Mouse (Mus musculus) forebrain, embryonic 14.5 days (tissue): Measurements from ENCODE around the gene Rpl32. TPM values are rescaled to one million over a fixed set of nuclear protein-coding genes. Genes with fewer than 3 reads are reported as not detected.
A peak's percentile ranks its signal among the peaks of the same experiment; 100 is the strongest.
"Not testable (repeated sequence)": the region's sequence is repeated elsewhere in the genome, so short reads cannot be mapped to it uniquely, and the experiment has no call there.

Source experiments
- ATAC-seq: fragments of 200-750 bp; cut with Nextera tagmentation; 2 replicates; pipeline ENCODE4 v1.8.0; 2017; ENCODE audit warnings: mild to moderate bottlenecking, moderate library complexity
- DNase-seq: peaks from one replicate; pipeline ENCODE4 v3.0.0-alpha.2; 2015; ENCODE audit warnings: low spot score
- H3K27ac ChIP-seq: fragments of 300-500 bp; sonication (generic); 2 replicates; pipeline ENCODE4 v1.5.1; 2014; ENCODE audit warnings: low read depth, mild to moderate bottlenecking, control low read depth, low read length, moderate library complexity
- H3K27me3 ChIP-seq: fragments of 300-500 bp; sonication (generic); replicated peaks from 2 replicates; pipeline ENCODE4 v1.6.1; 2014; ENCODE audit warnings: low read length, control low read depth, mixed read lengths; ENCODE audit not compliant: control insufficient read depth, insufficient read depth
- H3K36me3 ChIP-seq: fragments of 300-500 bp; sonication (generic); 2 replicates; pipeline ENCODE4 v1.6.1; 2014; ENCODE audit warnings: low read length, control low read depth; ENCODE audit not compliant: control insufficient read depth, insufficient read depth
- H3K4me1 ChIP-seq: fragments of 300-500 bp; sonication (generic); 2 replicates; pipeline ENCODE4 v1.6.1; 2014; ENCODE audit warnings: antibody characterized with exemption, low read length, control low read depth; ENCODE audit not compliant: control insufficient read depth, insufficient read depth
- H3K4me2 ChIP-seq: fragments of 300-500 bp; sonication (generic); 2 replicates; pipeline ENCODE4 v1.6.1; 2014; ENCODE audit warnings: mild to moderate bottlenecking, control low read depth, low read length
- H3K4me3 ChIP-seq: fragments of 300-500 bp; sonication (generic); 2 replicates; pipeline ENCODE4 v1.5.1; 2014; ENCODE audit warnings: low read depth, low read length, control low read depth
- H3K9ac ChIP-seq: fragments of 300-500 bp; sonication (generic); 2 replicates; pipeline ENCODE4 v1.6.1; 2014; ENCODE audit warnings: mild to moderate bottlenecking, low read length, control low read depth, moderate library complexity
- H3K9me3 ChIP-seq: fragments of 300-500 bp; sonication (generic); replicated peaks from 2 replicates; pipeline ENCODE4 v1.6.1; 2016; ENCODE audit warnings: low read length, control low read depth, mixed read lengths; ENCODE audit not compliant: control insufficient read depth
- WGBS: fragments of 180-500 bp; shearing (Covaris S2); extraction: QIAGEN DNeasy Blood & Tissue Kit; methylation state at CpG from one replicate; pipeline ENCODE4 v1.1.7; 2014; 5-methylcytosine and 5-hydroxymethylcytosine counted together
- polyA plus RNA-seq: library from polyadenylated mRNA; unstranded; fragments of >200 nt; fragmentation: Nextera tagmentation; extraction: Ambion mirVana; gene quantifications from 2 replicates; pipeline ENCODE4 v1.2.1, GENCODE M21; 2014

The Rpl32 gene
- polyA plus RNA-seq, 1 experiment from 2014 or later, result 1,743 TPM

DNA sequence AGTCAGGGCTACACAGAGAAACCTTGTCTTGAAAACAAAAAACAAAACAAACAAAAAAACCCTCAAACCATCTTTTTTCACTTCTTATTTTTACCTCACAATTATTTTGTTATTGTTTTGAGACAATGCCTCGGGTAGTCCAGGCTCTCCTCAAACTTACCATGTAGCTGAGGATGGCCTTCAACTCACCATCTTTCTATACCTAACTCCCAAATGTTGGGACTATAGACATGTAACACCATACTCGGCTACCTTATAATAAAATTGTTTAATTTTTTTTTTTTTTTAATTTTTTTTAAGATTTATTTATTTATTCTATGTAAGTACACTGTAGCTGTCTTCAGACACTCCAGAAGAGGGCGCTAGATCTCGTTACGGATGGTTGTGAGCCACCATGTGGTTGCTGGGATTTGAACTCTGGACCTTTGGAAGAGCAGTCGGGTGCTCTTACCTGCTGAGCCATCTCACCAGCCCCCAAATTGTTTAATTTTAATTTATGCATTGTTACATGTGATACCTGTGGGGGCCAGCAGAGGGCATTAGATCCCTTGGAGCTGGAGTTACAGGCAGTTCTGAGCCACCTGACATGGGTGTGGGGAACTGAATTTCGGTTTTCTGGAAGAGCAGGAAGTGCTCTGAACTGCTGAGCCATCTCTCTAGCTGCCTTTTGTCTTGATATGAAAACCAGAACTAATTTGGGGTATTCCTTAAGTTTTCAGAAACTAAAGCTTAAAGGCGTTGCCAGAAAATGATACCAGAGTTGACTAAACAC is 38.3 kb upstream of the Rpl32 start:
- H3K4me3 ChIP-seq, result no peak overlapping the region
- DNase-seq, result peak; percentile 51
- peaks cover 54% of the 10 kb centered on the region for H3K36me3 ChIP-seq
- ATAC-seq, result no peak
- 0 out of 2 replicates have a peak, but pooled peaks cover under 1% of the 10 kb centered on the region for H3K4me1 ChIP-seq
- H3K27ac ChIP-seq, result no peak overlapping the region
- no peak overlapping the region for H3K4me2 ChIP-seq
- 52% methylated on average over 6 of the region's 8 CpGs for WGBS
- H3K9ac ChIP-seq, result no peak overlapping the region
- no peaks in the 10 kb centered on the region for H3K9me3 ChIP-seq
- no peaks in the 10 kb centered on the region for H3K27me3 ChIP-seq

DNA sequence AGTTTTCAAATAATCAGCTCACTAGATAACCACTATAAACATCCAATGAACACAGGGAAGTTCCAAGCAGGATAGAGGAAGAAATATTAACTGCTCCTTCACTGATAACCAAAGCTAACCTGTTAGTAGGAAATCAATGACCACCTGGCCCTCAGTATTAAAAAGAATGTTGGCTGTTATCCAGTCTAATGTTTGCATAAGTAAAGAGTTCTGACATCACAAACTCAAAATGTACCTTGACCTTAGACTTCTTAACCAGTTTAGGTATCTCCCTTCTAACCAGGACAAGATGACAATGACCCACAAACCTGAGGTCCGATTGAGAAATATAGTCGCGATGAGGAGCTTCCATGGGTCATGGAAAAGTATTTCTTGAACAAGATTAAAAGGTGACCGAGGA is 36.5 kb upstream of the Rpl32 start:
- H3K4me1 ChIP-seq, result no peaks in the 10 kb centered on the region
- no peak overlapping the region for H3K9ac ChIP-seq
- H3K4me2 ChIP-seq, result no peak overlapping the region
- WGBS, result 96% methylated on average over 4 of the region's 4 CpGs
- ATAC-seq, result no peak
- H3K27ac ChIP-seq, result no peak overlapping the region
- no peaks in the 10 kb centered on the region for H3K27me3 ChIP-seq
- H3K4me3 ChIP-seq, result no peak overlapping the region
- DNase-seq, result no peak
- peaks cover 51% of the 10 kb centered on the region for H3K36me3 ChIP-seq
- no peaks in the 10 kb centered on the region for H3K9me3 ChIP-seq

DNA sequence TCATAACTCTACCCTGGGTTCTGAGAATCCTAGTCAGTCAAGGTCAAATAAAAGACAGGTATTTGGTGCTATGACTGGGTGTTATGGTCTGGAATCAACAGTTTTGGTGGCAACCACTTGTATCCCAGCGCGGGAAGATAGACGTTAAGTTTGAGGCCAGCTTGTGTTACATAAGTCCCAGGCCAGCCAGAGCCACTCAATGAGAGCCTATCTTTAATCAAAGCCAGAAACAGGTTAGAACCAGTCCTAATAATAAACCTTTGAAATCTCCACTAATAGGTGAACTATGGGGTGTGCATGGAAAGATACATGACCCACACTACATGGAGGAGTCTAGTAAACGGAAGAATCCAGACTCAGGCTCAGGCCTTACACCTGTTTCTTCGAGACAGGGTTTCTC is 30.2 kb upstream of the Rpl32 start:
- Histone ChIP-seq H3K9ac (no peak overlapping the region; the same call in 1 of the 2 replicates), H3K27ac (no peak overlapping the region)

DNA sequence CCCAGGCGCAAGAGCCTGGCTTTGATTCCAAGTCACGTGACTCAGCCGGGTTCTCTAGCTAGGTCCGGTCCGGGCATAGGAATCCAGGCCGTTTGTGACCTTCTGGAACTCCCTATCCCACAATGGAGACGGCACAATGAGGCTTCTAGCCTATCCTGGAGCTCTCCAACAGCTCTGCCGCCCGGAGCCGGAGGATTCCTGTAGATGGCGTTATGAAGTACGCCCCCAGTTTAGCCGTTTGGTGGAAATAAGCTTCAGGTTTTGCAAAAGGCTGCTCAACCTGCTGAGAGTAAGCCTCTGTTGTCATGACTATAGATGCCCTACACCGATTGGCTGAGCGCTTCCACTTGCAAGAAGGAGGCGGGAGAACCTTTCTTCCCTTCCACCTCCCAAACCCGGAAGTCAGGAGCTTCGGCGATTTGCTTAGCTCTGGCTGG is 29.6 kb upstream of the Rpl32 start, which contains the start of gene Efcab12:
TSS of gene Efcab12 (minus strand) at position 252 of the 437 bp plus-strand sequence.
- ATAC-seq (peak; percentile 98), DNase-seq (peak; percentile 93)
- Histone ChIP-seq H3K27ac (peak within 1 kb of the TSS; percentile 27; the same call in 1 of the 2 replicates), H3K4me2 (peak within 1 kb of the TSS; percentile 63), H3K36me3 (peaks cover 16% of the 10 kb centered on the region; the same call in 1 of the 2 replicates), H3K9ac (peak within 1 kb of the TSS; percentile 48), H3K4me1 (peaks cover 5% of the 10 kb centered on the region; the same call in 1 of the 2 replicates), H3K9me3 (no peaks in the 10 kb centered on the region), H3K4me3 (peak within 1 kb of the TSS; percentile 34), H3K27me3 (no peaks in the 10 kb centered on the region)
- WGBS, result 2% methylated on average over 19 of the region's 19 CpGs

More for the DNA sequence above, 30.2 kb upstream of the Rpl32 start:
- Histone ChIP-seq H3K36me3 (peaks cover 20% of the 10 kb centered on the region; the same call in 1 of the 2 replicates), H3K4me2 (peak overlapping the region; percentile 63), H3K4me1 (peaks cover 5% of the 10 kb centered on the region; the same call in 1 of the 2 replicates), H3K4me3 (peak overlapping the region; percentile 34), H3K9me3 (no peaks in the 10 kb centered on the region), H3K27me3 (no peaks in the 10 kb centered on the region)
- WGBS, result 68% methylated on average over 5 of the region's 5 CpGs
- ATAC-seq (0 out of 2 replicates have a peak, but pooled peaks have one; percentile 7), DNase-seq (no peak)

DNA sequence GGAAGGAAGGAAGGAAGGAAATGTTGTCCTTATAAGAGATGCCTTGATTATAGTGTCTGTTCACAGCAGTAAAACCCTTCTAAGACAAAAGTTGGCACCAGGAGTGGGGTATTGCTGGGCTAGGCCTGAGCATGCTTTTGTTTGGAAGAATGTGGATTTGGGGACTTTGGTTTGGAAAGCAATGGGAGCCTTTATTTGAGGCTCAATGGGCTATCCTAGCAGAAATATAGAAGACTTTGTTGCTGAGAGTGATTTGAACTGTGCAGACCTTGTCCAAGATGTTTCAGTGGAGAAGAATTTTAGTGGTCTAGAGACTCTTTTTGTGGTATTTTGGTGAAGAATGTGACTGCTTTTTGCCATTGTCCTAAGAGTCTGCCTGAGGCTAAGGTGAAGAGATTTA is 25.3 kb upstream of the Rpl32 start:
- H3K9ac ChIP-seq, result no peak overlapping the region
- peaks cover 5% of the 10 kb centered on the region; the same call in 1 of the 2 replicates for H3K4me1 ChIP-seq
- no peaks in the 10 kb centered on the region for H3K9me3 ChIP-seq
- H3K4me2 ChIP-seq, result no peak overlapping the region
- no peak overlapping the region for H3K4me3 ChIP-seq
- no peaks in the 10 kb centered on the region for H3K36me3 ChIP-seq
- no peak for ATAC-seq
- H3K27ac ChIP-seq, result no peak overlapping the region
- DNase-seq, result no peak
- no peaks in the 10 kb centered on the region for H3K27me3 ChIP-seq

DNA sequence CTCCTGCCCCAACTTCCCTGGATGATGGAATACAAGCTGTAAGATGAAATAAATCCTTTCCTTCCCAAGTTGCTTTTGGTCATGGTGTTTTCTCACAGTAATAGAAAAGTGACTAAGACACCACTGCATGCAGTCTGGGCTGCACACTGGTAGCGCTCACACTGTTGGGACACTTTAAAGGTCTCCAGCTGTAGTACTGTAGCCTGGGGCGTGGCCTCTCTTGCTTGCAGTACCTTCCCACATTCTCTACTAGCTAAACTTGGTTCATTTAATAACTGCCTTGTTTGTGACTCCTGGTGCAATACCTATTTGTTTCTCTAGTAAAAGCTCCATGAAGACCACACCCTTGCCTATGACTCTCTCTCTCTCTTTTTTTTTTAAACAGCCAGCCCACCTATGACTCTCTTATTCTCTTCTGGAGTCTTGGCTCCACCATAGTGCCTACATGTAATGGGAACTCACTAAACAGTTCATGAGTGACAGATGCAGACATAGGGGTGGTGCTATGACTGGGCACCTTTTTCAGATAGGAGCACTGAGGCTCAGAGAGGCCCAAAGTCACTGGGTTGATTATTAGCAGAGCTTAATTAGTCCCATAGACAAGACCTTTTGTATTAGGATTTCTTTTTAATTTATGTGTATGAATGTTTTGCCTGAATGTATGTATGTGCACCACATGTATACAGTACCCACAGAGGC is 23.8 kb upstream of the Rpl32 start:
- H3K4me1 ChIP-seq, result no peaks in the 10 kb centered on the region
- no peaks in the 10 kb centered on the region for H3K27me3 ChIP-seq
- no peaks in the 10 kb centered on the region for H3K9me3 ChIP-seq
- H3K36me3 ChIP-seq, result no peaks in the 10 kb centered on the region
- WGBS, result 90% methylated on average over 2 of the region's 2 CpGs
- no peak overlapping the region for H3K4me3 ChIP-seq
- no peak for DNase-seq
- H3K9ac ChIP-seq, result no peak overlapping the region
- no peak overlapping the region for H3K27ac ChIP-seq
- no peak for ATAC-seq
- H3K4me2 ChIP-seq, result no peak overlapping the region

DNA sequence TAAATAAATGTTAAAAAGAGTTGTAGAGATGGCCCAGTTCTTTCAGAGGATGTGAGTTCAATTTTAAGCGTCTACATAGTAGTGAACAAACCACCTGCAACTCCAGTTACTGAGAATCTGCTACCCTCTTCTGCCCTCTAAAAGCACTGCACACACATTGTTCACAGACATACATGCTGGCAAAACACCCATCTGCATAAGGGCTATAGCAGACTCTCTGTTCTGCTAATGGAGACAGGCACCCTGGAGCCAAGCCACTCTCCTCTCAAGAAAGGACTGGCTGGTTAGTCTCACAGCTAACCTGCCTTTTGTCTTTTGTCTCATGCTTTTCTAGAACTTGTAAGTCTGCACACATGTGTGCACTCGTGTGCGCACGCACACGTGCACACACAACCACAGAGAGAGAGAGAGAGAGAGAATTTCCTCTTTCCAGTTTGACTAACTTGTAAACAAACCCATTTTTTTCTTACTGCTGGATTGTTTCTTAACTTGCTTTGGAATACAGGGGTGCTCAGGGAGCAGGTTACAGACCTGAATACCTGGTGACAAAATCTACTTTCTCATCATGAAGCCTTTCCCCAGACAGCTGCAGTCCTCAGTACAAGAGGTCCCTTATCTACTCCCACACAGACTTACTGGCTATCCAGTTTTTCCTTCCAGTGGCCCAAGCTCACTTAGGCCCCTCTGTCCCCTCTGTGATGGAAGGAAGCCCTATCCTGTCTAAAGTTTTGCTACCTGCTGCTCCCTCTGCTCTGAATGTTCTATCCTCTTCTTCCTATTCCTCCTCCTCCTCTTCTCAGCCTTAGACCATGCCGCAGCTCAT is 22.4 kb upstream of the Rpl32 start:
- no peak overlapping the region for H3K9ac ChIP-seq
- WGBS, result 80% methylated on average over 6 of the region's 6 CpGs
- no peaks in the 10 kb centered on the region for H3K4me1 ChIP-seq
- DNase-seq, result no peak
- H3K27me3 ChIP-seq, result no peaks in the 10 kb centered on the region
- H3K4me2 ChIP-seq, result no peak overlapping the region
- H3K9me3 ChIP-seq, result no peaks in the 10 kb centered on the region
- no peak for ATAC-seq
- H3K4me3 ChIP-seq, result no peak overlapping the region
- H3K36me3 ChIP-seq, result no peaks in the 10 kb centered on the region
- no peak overlapping the region for H3K27ac ChIP-seq

DNA sequence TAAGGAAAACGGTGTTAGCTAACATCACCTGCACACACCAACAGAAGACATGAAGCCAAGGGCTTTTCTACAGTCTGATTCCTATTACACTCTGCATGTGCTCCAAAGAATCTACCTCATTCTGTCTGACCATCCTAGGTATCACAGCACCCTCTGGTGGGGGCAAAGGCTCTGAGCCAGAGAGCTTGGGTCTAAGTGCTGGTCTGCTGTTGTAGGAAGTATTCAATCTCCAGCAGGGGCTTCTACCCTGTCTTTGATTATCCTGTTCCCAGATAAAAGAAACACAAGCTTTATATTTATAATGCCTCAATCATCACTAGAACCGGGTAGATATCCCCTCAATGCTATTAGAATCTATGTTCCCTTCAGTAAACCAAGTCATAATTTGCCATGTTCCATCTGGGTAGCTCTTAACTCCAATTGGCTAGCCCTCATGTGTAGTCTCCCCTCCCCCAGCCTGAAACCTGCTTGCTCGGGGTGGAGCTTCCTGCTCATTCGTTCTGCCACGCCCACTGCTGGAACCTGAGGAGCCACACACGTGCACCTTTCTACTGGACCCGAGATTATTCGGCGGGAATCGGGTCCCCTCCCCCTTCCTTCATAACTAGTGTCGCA is 15.4 kb upstream of the Rpl32 start:
- DNase-seq, result peak; percentile 71
- peak; percentile 86 for ATAC-seq
- H3K36me3 ChIP-seq, H3K4me3 ChIP-seq, H3K27ac ChIP-seq, H3K9me3 ChIP-seq, H3K27me3 ChIP-seq, H3K9ac ChIP-seq, H3K4me1 ChIP-seq: not testable (repeated sequence)
- peak overlapping the region; percentile 26; the same call in 1 of the 2 replicates for H3K4me2 ChIP-seq
- 4% methylated on average over 5 of the region's 11 CpGs for WGBS
